Mouse (Mus musculus) lung, postnatal 0 days (tissue): ENCODE data around the gene Ubl4a. TPM values are rescaled to one million over a fixed set of nuclear protein-coding genes. Genes with fewer than 3 reads are reported as not detected.
A peak's percentile ranks its signal among the peaks of the same experiment; 100 is the strongest.
"Not testable (repeated sequence)": the region's sequence is repeated elsewhere in the genome, so short reads cannot be mapped to it uniquely, and the experiment has no call there.

Experiments used
- ATAC-seq: fragments of 200-750 bp; cut with Nextera tagmentation; 2 replicates; pipeline ENCODE4 v1.8.0; 2017; ENCODE audit warnings: moderate library complexity
- DNase-seq: peaks from one replicate; pipeline ENCODE4 v3.0.0-alpha.2; 2016; ENCODE audit warnings: low spot score
- H3K27ac ChIP-seq: fragments of 300-500 bp; sonication (generic); 2 replicates; pipeline ENCODE4 v1.5.1; 2014; ENCODE audit warnings: antibody characterized with exemption, mild to moderate bottlenecking, low read length, mixed read lengths
- H3K27me3 ChIP-seq: fragments of 300-500 bp; sonication (generic); replicated peaks from 2 replicates; pipeline ENCODE4 v1.6.1; 2014; ENCODE audit warnings: low read length, mixed read lengths; ENCODE audit not compliant: insufficient read depth
- H3K36me3 ChIP-seq: fragments of 300-500 bp; sonication (generic); 2 replicates; pipeline ENCODE4 v1.6.1; 2014; ENCODE audit warnings: low read length, mixed read lengths; ENCODE audit not compliant: insufficient read depth
- H3K4me1 ChIP-seq: fragments of 300-500 bp; sonication (generic); 2 replicates; pipeline ENCODE4 v1.6.1; 2014; ENCODE audit warnings: antibody characterized with exemption, low read depth, low read length, mixed read lengths; ENCODE audit not compliant: insufficient read depth
- H3K4me2 ChIP-seq: fragments of 300-500 bp; sonication (generic); replicated peaks from 2 replicates; pipeline ENCODE4 v1.6.1; 2014; ENCODE audit warnings: low read depth, mild to moderate bottlenecking, low read length, moderate library complexity, mixed read lengths
- H3K4me3 ChIP-seq: fragments of 300-500 bp; sonication (generic); 2 replicates; pipeline ENCODE4 v1.5.1; 2014; ENCODE audit warnings: low read depth, low read length
- H3K9ac ChIP-seq: fragments of 300-500 bp; sonication (generic); replicated peaks from 2 replicates; pipeline ENCODE4 v1.6.1; 2014; ENCODE audit warnings: low read depth, mild to moderate bottlenecking
- H3K9me3 ChIP-seq: fragments of 300-500 bp; sonication (generic); 2 replicates; pipeline ENCODE4 v1.6.1; 2016; ENCODE audit warnings: low read length, mixed read lengths
- CTCF ChIP-seq: IDR thresholded peaks from 2 replicates; pipeline ENCODE4 v1.5.1; 2016; ENCODE audit warnings: antibody characterized with exemption, mild to moderate bottlenecking
- EP300 ChIP-seq: IDR thresholded peaks from 2 replicates; pipeline ENCODE4 v1.6.1; 2016; ENCODE audit warnings: antibody characterized with exemption, mild to moderate bottlenecking, control low read depth
- WGBS: fragments of 180-500 bp; shearing (Covaris S2); extraction: QIAGEN DNeasy Blood & Tissue Kit; methylation state at CpG from one replicate; pipeline ENCODE4 v1.1.7; 2014; 5-methylcytosine and 5-hydroxymethylcytosine counted together
- polyA plus RNA-seq: library from polyadenylated mRNA; unstranded; fragments of >200 nt; fragmentation: Nextera tagmentation; extraction: Ambion mirVana; gene quantifications from 2 replicates; pipeline ENCODE4 v1.2.1, GENCODE M21; 2015

Gene Ubl4a
- polyA plus RNA-seq, 1 experiment from 2014 or later: 56.2 TPM

DNA sequence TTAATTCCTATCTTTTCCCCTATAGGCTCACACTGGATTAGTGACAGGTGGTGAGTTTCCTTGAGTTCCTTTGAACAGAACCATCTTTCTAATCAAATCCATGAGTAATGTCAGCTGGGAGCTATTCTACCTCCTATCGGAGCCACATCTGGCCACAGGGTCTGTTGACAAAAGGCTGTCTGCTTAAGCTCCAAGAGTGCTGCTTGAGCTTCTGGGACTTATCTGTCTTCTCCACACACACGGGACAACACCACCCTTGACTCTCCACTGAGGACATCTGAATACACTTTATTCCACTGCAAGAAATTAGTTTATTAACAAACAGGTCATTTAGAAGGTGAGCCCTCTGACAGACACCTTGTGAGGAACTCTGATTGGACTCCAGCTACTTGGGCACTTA is 11.4 kb upstream of the Ubl4a start:
- Histone ChIP-seq H3K4me2 (no peak overlapping the region), H3K27ac (no peak overlapping the region), H3K9ac (no peak overlapping the region), H3K4me1 (no peaks in the 10 kb centered on the region), H3K27me3 (no peaks in the 10 kb centered on the region), H3K9me3 (no peaks in the 10 kb centered on the region), H3K4me3 (no peak overlapping the region), H3K36me3 (no peaks in the 10 kb centered on the region)
- 78% methylated on average over 2 of the region's 2 CpGs for WGBS
- DNase-seq (no peak), ATAC-seq (no peak)
- TF ChIP-seq CTCF: no peak
- TF ChIP-seq EP300: no peak

GRCm38 (mm10) chrX:74368209-74368909 is 4.7 kb downstream of the Ubl4a start:
- 12% methylated on average over 34 of the region's 49 CpGs for WGBS
- peak overlapping the region; percentile 72 for H3K27ac ChIP-seq
- peak overlapping the region; percentile 63 for H3K4me2 ChIP-seq
- no peaks in the 10 kb centered on the region for H3K36me3 ChIP-seq
- peak overlapping the region; percentile 66 for H3K9ac ChIP-seq
- H3K27me3 ChIP-seq: no peaks in the 10 kb centered on the region
- H3K9me3 ChIP-seq: no peaks in the 10 kb centered on the region
- TF ChIP-seq CTCF (peak; percentile 53), EP300 (no peak)
- DNase-seq (peak; percentile 75), ATAC-seq (peak; percentile 81)
- H3K4me1 ChIP-seq: no peaks in the 10 kb centered on the region
- H3K4me3 ChIP-seq: peak overlapping the region; percentile 59

DNA sequence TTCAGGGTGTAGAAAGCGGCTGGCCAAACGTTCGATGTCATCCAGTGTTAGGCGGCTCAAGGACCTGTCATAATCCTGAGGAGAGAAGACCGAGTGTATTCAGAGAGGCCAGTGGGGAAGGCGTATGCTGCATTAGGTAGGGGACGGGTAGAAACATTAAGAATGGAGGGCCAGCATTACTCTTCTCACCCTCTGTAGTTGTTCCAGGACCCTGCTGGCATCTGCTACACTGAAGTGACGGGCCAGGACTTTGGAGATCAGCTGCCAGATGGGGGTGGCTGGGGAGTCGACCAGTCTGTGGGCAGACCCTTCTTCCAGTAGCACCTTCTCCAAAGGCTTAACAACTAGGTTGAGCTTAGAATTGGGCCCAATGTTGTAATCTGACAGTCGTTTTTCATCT is 5.5 kb downstream of the Ubl4a start:
- Histone ChIP-seq H3K9me3 (no peaks in the 10 kb centered on the region), H3K36me3 (no peaks in the 10 kb centered on the region), H3K4me2 (peak overlapping the region; percentile 63), H3K27me3 (no peaks in the 10 kb centered on the region), H3K4me3 (peak overlapping the region; percentile 59), H3K4me1 (no peaks in the 10 kb centered on the region), H3K9ac (peak overlapping the region; percentile 66), H3K27ac (peak overlapping the region; percentile 72; the same call in 1 of the 2 replicates)
- no peak for ATAC-seq
- 52% methylated on average over 10 of the region's 10 CpGs for WGBS
- no peak for TF ChIP-seq EP300
- no peak for TF ChIP-seq CTCF
- DNase-seq: no peak

- Histone ChIP-seq H3K27me3 (no peaks in the 10 kb centered on the region), H3K4me1 (no peaks in the 10 kb centered on the region), H3K4me2 (no peak overlapping the region), H3K9me3 (no peaks in the 10 kb centered on the region), H3K27ac (no peak overlapping the region), H3K9ac (no peak overlapping the region), H3K36me3 (no peaks in the 10 kb centered on the region), H3K4me3 (no peak overlapping the region)
- ATAC-seq: peak; percentile 44
- no peak for TF ChIP-seq EP300
- TF ChIP-seq CTCF: no peak
- DNase-seq: peak; percentile 16
- 35% methylated on average over 11 of the region's 11 CpGs for WGBS
Observed at GRCm38 (mm10) chrX:74359171-74359570, 13.8 kb downstream of the Ubl4a start.

DNA sequence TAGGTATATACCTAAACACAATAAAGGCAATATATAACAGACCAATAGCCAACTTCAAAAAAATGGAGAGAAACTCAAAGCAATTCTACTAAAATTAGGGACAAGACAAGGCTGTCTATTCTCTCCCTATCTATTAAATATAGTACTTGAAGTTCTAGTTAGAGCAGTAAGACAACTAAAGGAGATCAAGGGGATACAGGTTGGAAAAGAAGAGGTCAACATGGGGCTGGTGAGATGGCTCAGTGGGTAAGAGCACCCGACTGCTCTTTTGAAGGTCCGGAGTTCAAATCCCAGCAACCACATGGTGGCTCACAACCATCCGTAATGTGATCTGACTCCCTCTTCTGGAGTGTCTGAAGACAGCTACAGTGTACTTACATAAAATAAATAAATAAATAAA is 15.9 kb downstream of the Ubl4a start:
- ATAC-seq, H3K9ac ChIP-seq, H3K36me3 ChIP-seq, H3K4me1 ChIP-seq, H3K27me3 ChIP-seq, H3K4me2 ChIP-seq, H3K27ac ChIP-seq, H3K4me3 ChIP-seq, H3K9me3 ChIP-seq, DNase-seq: not testable (repeated sequence)
- WGBS: 93% methylated on average over 2 of the region's 3 CpGs

DNA sequence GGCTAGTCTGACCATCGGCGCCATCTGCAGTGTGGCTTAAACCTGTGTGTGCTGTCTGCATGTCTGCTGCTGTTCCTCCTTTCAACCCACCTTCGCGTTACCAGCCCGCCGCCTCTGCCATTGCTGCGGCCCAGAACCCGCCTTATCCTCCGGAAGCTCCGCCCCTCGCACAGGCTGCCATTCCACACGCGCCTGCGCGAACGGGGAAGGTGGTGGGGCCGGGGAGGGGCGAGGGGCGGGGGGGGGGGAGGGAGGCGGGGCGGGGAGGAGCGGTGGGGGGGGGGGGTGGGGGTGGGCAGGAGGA is 19.6 kb downstream of the Ubl4a start, which contains the start of gene Lage3:
Gene Lage3 (minus strand): TSS at position 152 of the 304 bp plus-strand sequence.
- no peaks in the 10 kb centered on the region for H3K9me3 ChIP-seq
- TF ChIP-seq CTCF (no peak), EP300 (no peak)
- peak within 1 kb of the TSS; percentile 44; the same call in 1 of the 2 replicates for H3K9ac ChIP-seq
- H3K4me2 ChIP-seq: peak within 1 kb of the TSS; percentile 54
- peak within 1 kb of the TSS; percentile 38; the same call in 1 of the 2 replicates for H3K27ac ChIP-seq
- ATAC-seq: peak; percentile 86
- 15% methylated on average over 11 of the region's 22 CpGs for WGBS
- H3K4me1 ChIP-seq: no peaks in the 10 kb centered on the region
- H3K27me3 ChIP-seq: no peaks in the 10 kb centered on the region
- no peaks in the 10 kb centered on the region for H3K36me3 ChIP-seq
- peak; percentile 86 for DNase-seq
- peak within 1 kb of the TSS; percentile 38 for H3K4me3 ChIP-seq
